Mouse (Mus musculus) testis, adult 2 months (tissue): Measurements from ENCODE around the gene Fbxo44.

Experiments
- CTCF ChIP-seq: fragments of 200-500 bp; IDR thresholded peaks from 2 replicates; pipeline ENCODE4 v1.5.1; 2012; ENCODE audit warnings: low read depth, mild to moderate bottlenecking, inconsistent platforms, low read length, moderate library complexity; ENCODE audit not compliant: control insufficient read depth, insufficient read depth, insufficient replicate concordance
- POLR2A ChIP-seq: fragments of 200-500 bp; IDR thresholded peaks from 2 replicates; pipeline ENCODE4 v1.6.1; 2012; ENCODE audit warnings: low read depth, mild to moderate bottlenecking, inconsistent platforms, low read length, moderate library complexity; ENCODE audit not compliant: control insufficient read depth

GRCm38 (mm10) chr4:148154006-148154405, 6.3 kb downstream of the Fbxo44 start:
- TF ChIP-seq CTCF: no peak
- TF ChIP-seq POLR2A: no peak
